Mouse (Mus musculus) adrenal gland, adult 2 months (tissue): Measurements from ENCODE around the gene D2hgdh. TPM values are rescaled to one million over a fixed set of nuclear protein-coding genes. Genes with fewer than 3 reads are reported as not detected.
A peak's percentile ranks its signal among the peaks of the same experiment; 100 is the strongest.

Experiments
- DNase-seq: peaks from one replicate; pipeline ENCODE4 v3.0.0; 2021
- long read RNA-seq: library from polyadenylated mRNA; stranded (forward); transcript quantifications from one replicate; pipeline ENCODE4 v2.0.0, GENCODE M21; 2021
- polyA plus RNA-seq: library from polyadenylated mRNA; depleted of rRNA; stranded (reverse); fragments of >200 nt; gene quantifications from 2 replicates; pipeline ENCODE4 v1.2.3, GENCODE M21; 2012; rRNA removed
- total RNA-seq, 2 experiments: library from RNA; stranded (reverse); gene quantifications; 2 replicates each; pipeline ENCODE4 v1.2.3; 2021

Gene D2hgdh
- total RNA-seq, result 10 to 100 TPM; 45.2 to 57.5 TPM
- 28.8 and 29.6 TPM in 2 replicates for polyA plus RNA-seq
- long read RNA-seq, transcript D2hgdh-201 (10 exons, 3,232 nt), result major isoform, 14 of 62 reads
- long read RNA-seq, partial matches to known transcripts, result 3 of 62 reads
- long read RNA-seq, other reads (novel, unspliced or antisense), result 42 of 62 reads

GRCm38 (mm10) chr1:93824609-93825008 is at the start of gene D2hgdh:
Gene D2hgdh, plus strand, starts transcription at chr1:93824909.
- no peak for DNase-seq

- DNase-seq, result peak; percentile 32
These were observed 48.0 kb upstream of the D2hgdh start for GRCm38 (mm10) chr1:93776686-93777085.

- no peak for DNase-seq
These were observed 37.8 kb upstream of the D2hgdh start for GRCm38 (mm10) chr1:93786912-93787311.

GRCm38 (mm10) chr1:93794526-93794925 is 30.2 kb upstream of the D2hgdh start:
- DNase-seq, result peak; percentile 48

- DNase-seq, result peak; percentile 65
These were observed 28.8 kb upstream of the D2hgdh start for GRCm38 (mm10) chr1:93795886-93796285.

GRCm38 (mm10) chr1:93800670-93801503 is 23.8 kb upstream of the D2hgdh start:
- no peak for DNase-seq

- DNase-seq, result peak; percentile 94
These were observed 22.9 kb upstream of the D2hgdh start, which contains the start of gene Dtymk for GRCm38 (mm10) chr1:93801741-93802238. Gene Dtymk, minus strand, starts transcription at chr1:93801934.

GRCm38 (mm10) chr1:93802771-93803170 is 21.9 kb upstream of the D2hgdh start:
- DNase-seq, result no peak

- peak; percentile 99 for DNase-seq
These were observed 20.9 kb upstream of the D2hgdh start, which contains the start of gene Ing5 for GRCm38 (mm10) chr1:93803556-93804507. Gene Ing5, plus strand, starts transcription at chr1:93803965.

- DNase-seq, result no peak
These were observed 19.9 kb upstream of the D2hgdh start for GRCm38 (mm10) chr1:93804818-93805217.

- DNase-seq, result no peak
These were observed 19.3 kb upstream of the D2hgdh start for GRCm38 (mm10) chr1:93805221-93805951.

GRCm38 (mm10) chr1:93808871-93809270 is 15.8 kb upstream of the D2hgdh start:
- DNase-seq, result no peak

GRCm38 (mm10) chr1:93810011-93810410 is 14.7 kb upstream of the D2hgdh start:
- no peak for DNase-seq

- no peak for DNase-seq
These were observed 13.1 kb upstream of the D2hgdh start for GRCm38 (mm10) chr1:93811495-93812039.

- peak; percentile 63 for DNase-seq
These were observed 6.7 kb upstream of the D2hgdh start for GRCm38 (mm10) chr1:93817823-93818532.

- peak; percentile 61 for DNase-seq
These were observed 6.0 kb upstream of the D2hgdh start for GRCm38 (mm10) chr1:93818722-93819121.

GRCm38 (mm10) chr1:93823796-93824495 is 763 bp upstream of the D2hgdh start:
- DNase-seq, result no peak

- DNase-seq, result peak; percentile 97
These were observed 481 bp downstream of the D2hgdh start for GRCm38 (mm10) chr1:93825105-93825674.
